ENCODE assay signal across 9 mouse cellular contexts in genomic region chr9:65541126-65542068, GRCm38 (mm10). TPM values are rescaled to one million over a fixed set of nuclear protein-coding genes. Genes with fewer than 3 reads are reported as not detected.
A peak's percentile ranks its signal among the peaks of the same experiment; 100 is the strongest.
DNase-seq lines count a peak whose midpoint lies in the region; ATAC-seq and TF ChIP-seq lines count a peak whose summit lies in the region.
"Had no signal": no experiment of that assay in that cellular context is flagged by ENCODE, and none has a peak within 500 bp of the region (broad histone marks: within the 10 kb centered on the region; RNA-seq: fewer than 3 reads in every experiment).

No protein-coding gene starts in this region.

- no peak overlapping the region for H3K4me2 ChIP-seq in embryonic facial prominence, embryonic 13.5 days
- no peak overlapping the region for H3K4me2 ChIP-seq in intestine, embryonic 14.5 days (ENCODE audit: low read length)
- no peak overlapping the region for H3K4me2 ChIP-seq in lung, postnatal 0 days (replicated peaks; ENCODE audit: low read depth, low read length)
- no peak overlapping the region for H3K4me2 ChIP-seq in stomach, postnatal 0 days (replicated peaks; ENCODE audit: low read depth)

- H3K9me3 ChIP-seq in embryonic facial prominence, embryonic 13.5 days: no peaks in the 10 kb centered on the region
- no peaks in the 10 kb centered on the region for H3K9me3 ChIP-seq in intestine, embryonic 14.5 days (ENCODE audit: control insufficient read depth, low read length)
- no peaks in the 10 kb centered on the region for H3K9me3 ChIP-seq in lung, postnatal 0 days (ENCODE audit: low read length)
- H3K9me3 ChIP-seq in stomach, postnatal 0 days (ENCODE audit: control insufficient read depth, low read length): no peaks in the 10 kb centered on the region

- no peak overlapping the region for H3K4me3 ChIP-seq in embryonic facial prominence, embryonic 13.5 days
- H3K4me3 ChIP-seq in intestine, embryonic 14.5 days (ENCODE audit: low read depth, low read length): no peak overlapping the region
- no peak overlapping the region for H3K4me3 ChIP-seq in lung, postnatal 0 days (ENCODE audit: low read depth, low read length)
- H3K4me3 ChIP-seq in stomach, postnatal 0 days (ENCODE audit: low read depth, low read length): no peak overlapping the region

- 51% methylated on average over 13 of the region's 13 CpGs for WGBS in embryonic facial prominence, embryonic 13.5 days
- WGBS in intestine, embryonic 14.5 days: 48% methylated on average over 13 of the region's 13 CpGs
- 37% methylated on average over 13 of the region's 13 CpGs for WGBS in lung, postnatal 0 days
- 38% methylated on average over 13 of the region's 13 CpGs for WGBS in stomach, postnatal 0 days

- H3K27me3 ChIP-seq in embryonic facial prominence, embryonic 13.5 days: no peaks in the 10 kb centered on the region
- no peaks in the 10 kb centered on the region for H3K27me3 ChIP-seq in intestine, embryonic 14.5 days (replicated peaks; ENCODE audit: control insufficient read depth, insufficient read depth, low read length)
- no peaks in the 10 kb centered on the region for H3K27me3 ChIP-seq in lung, postnatal 0 days (replicated peaks; ENCODE audit: insufficient read depth, low read length)
- no peaks in the 10 kb centered on the region for H3K27me3 ChIP-seq in stomach, postnatal 0 days (ENCODE audit: control insufficient read depth, insufficient read depth, low read length)

- no peak for TF ChIP-seq CTCF in lung, postnatal 0 days (IDR thresholded peaks at IDR 0.05)
- no peak for TF ChIP-seq CTCF in stomach, postnatal 0 days (IDR thresholded peaks at IDR 0.05; ENCODE audit: low read depth)

- intact Hi-C loops in left cerebral cortex, postnatal 14 days (cut with DNase I): no loop called here

- ATAC-seq in embryonic facial prominence, embryonic 13.5 days (ENCODE audit: insufficient number of reproducible peaks, insufficient read depth, low FRiP score, low TSS enrichment, low read depth): no peak
- 0 out of 2 replicates have a peak, but pooled peaks have one; percentile 27 for ATAC-seq in intestine, embryonic 14.5 days (replicated peaks; ENCODE audit: low FRiP score, low TSS enrichment, low read depth)
- ATAC-seq in lung, postnatal 0 days: peak; percentile 80
- ATAC-seq in stomach, postnatal 0 days (ENCODE audit: low FRiP score, low TSS enrichment): peak; percentile 67

- H3K4me1 ChIP-seq in embryonic facial prominence, embryonic 13.5 days: peaks cover 22% of the 10 kb centered on the region
- peaks cover 12% of the 10 kb centered on the region; the same call in 1 of the 2 replicates for H3K4me1 ChIP-seq in intestine, embryonic 14.5 days (replicated peaks; ENCODE audit: control insufficient read depth, insufficient read depth, low read length)
- H3K4me1 ChIP-seq in lung, postnatal 0 days (ENCODE audit: insufficient read depth, low read depth, low read length): no peaks in the 10 kb centered on the region; the same call in 1 of the 2 replicates
- 0 out of 2 replicates have a peak, but pooled peaks cover 3% of the 10 kb centered on the region for H3K4me1 ChIP-seq in stomach, postnatal 0 days (replicated peaks; ENCODE audit: control insufficient read depth, insufficient read depth)

- H3K36me3 ChIP-seq in embryonic facial prominence, embryonic 13.5 days: no peaks in the 10 kb centered on the region
- no peaks in the 10 kb centered on the region for H3K36me3 ChIP-seq in intestine, embryonic 14.5 days (ENCODE audit: control insufficient read depth, insufficient read depth, low read length)
- no peaks in the 10 kb centered on the region for H3K36me3 ChIP-seq in lung, postnatal 0 days (ENCODE audit: insufficient read depth, low read length)
- H3K36me3 ChIP-seq in stomach, postnatal 0 days (ENCODE audit: control insufficient read depth, insufficient read depth, low read length): no peaks in the 10 kb centered on the region

- H3K9ac ChIP-seq in embryonic facial prominence, embryonic 13.5 days: no peak overlapping the region
- no peak overlapping the region for H3K9ac ChIP-seq in intestine, embryonic 14.5 days (ENCODE audit: low read length)
- H3K9ac ChIP-seq in lung, postnatal 0 days (replicated peaks; ENCODE audit: low read depth): no peak overlapping the region
- no peak overlapping the region for H3K9ac ChIP-seq in stomach, postnatal 0 days (ENCODE audit: low read length)

- no peak for TF ChIP-seq EP300 in lung, postnatal 0 days (IDR thresholded peaks at IDR 0.05)
- no peak for TF ChIP-seq EP300 in stomach, postnatal 0 days (optimal IDR thresholded peaks at IDR 0.05)

- DNase-seq in left cerebral cortex, postnatal 14 days (ENCODE audit: low spot score in 2 of 2): peak; percentile 22 to 27
- DNase-seq in left cerebral cortex, adult 8-10 months (ENCODE audit: low spot score in 2 of 2): no peak
- DNase-seq in MEL-GATA-1-ER (ENCODE audit: extremely low read depth, low read depth): peak; percentile 90
- no peak for DNase-seq in intestine, embryonic 14.5 days (ENCODE audit: low spot score)
- DNase-seq in lung, postnatal 0 days (ENCODE audit: low spot score): peak; percentile 85
- peak; percentile 46 for DNase-seq in stomach, postnatal 0 days (ENCODE audit: low spot score)
- no peak for DNase-seq in embryo, embryonic 9.5 days (ENCODE audit: extremely low spot score)

- peak overlapping the region; percentile 68; the same call in 1 of the 2 replicates for H3K27ac ChIP-seq in embryonic facial prominence, embryonic 13.5 days
- peak overlapping the region; percentile 24; the same call in 1 of the 2 replicates for H3K27ac ChIP-seq in intestine, embryonic 14.5 days (ENCODE audit: low read depth)
- peak overlapping the region; percentile 73 for H3K27ac ChIP-seq in lung, postnatal 0 days (ENCODE audit: low read length)
- H3K27ac ChIP-seq in stomach, postnatal 0 days (replicated peaks): peak overlapping the region; percentile 63

RNA-seq across cellular contexts. Expression of gene Ankdd1a, which starts 21.4 kb away (rescaled TPM):
- total RNA-seq in left cerebral cortex, postnatal 14 days (2021): 1 to 10 TPM; 3.1 TPM
- total RNA-seq in left cerebral cortex, adult 8-10 months (2022): 1 to 10 TPM; 3.8 to 6.4 (median 4.8) TPM
- not detected in 2 replicates for polyA plus RNA-seq in embryonic facial prominence, embryonic 13.5 days (2015; fragmentation: Nextera tagmentation; extraction: Ambion mirVana)
- not detected in 2 replicates for polyA plus RNA-seq in intestine, embryonic 14.5 days (2014; fragmentation: Nextera tagmentation; extraction: Ambion mirVana)
- not detected in 2 replicates for polyA plus RNA-seq in lung, postnatal 0 days (2015; fragmentation: Nextera tagmentation; extraction: Ambion mirVana)
- polyA plus RNA-seq in stomach, postnatal 0 days (2015; fragmentation: Nextera tagmentation; extraction: Ambion mirVana): 0.18 and 0.35 TPM in 2 replicates
- polyA plus RNA-seq: embryonic facial prominence, embryonic 11.5 days had no signal

RNA-seq across cellular contexts. Expression of gene Plekho2, which starts 38.4 kb away (rescaled TPM):
- 1 to 10 TPM; 6.5 to 9.6 TPM for total RNA-seq in left cerebral cortex, postnatal 14 days (2021)
- total RNA-seq in left cerebral cortex, adult 8-10 months (2022): 10 to 100 TPM; 16.3 to 24.5 (median 18.9) TPM
- 12.6 TPM in 2 replicates for polyA plus RNA-seq in embryonic facial prominence, embryonic 13.5 days (2015; fragmentation: Nextera tagmentation; extraction: Ambion mirVana)
- 11.9 and 12.6 TPM in 2 replicates for polyA plus RNA-seq in intestine, embryonic 14.5 days (2014; fragmentation: Nextera tagmentation; extraction: Ambion mirVana)
- polyA plus RNA-seq in lung, postnatal 0 days (2015; fragmentation: Nextera tagmentation; extraction: Ambion mirVana): 20.3 and 21.1 TPM in 2 replicates
- 9.6 and 10.6 TPM in 2 replicates for polyA plus RNA-seq in stomach, postnatal 0 days (2015; fragmentation: Nextera tagmentation; extraction: Ambion mirVana)

RNA-seq across cellular contexts. Expression of gene Pif1, which starts 45.6 kb away (rescaled TPM):
- under 1 TPM; 0.42 to 0.82 TPM for total RNA-seq in left cerebral cortex, postnatal 14 days (2021)
- total RNA-seq in left cerebral cortex, adult 8-10 months (2022): under 1 TPM; 0.18 to 0.63 (median 0.26) TPM
- polyA plus RNA-seq in embryonic facial prominence, embryonic 13.5 days (2015; fragmentation: Nextera tagmentation; extraction: Ambion mirVana): 15.4 and 18.4 TPM in 2 replicates
- 8.1 and 9.9 TPM in 2 replicates for polyA plus RNA-seq in intestine, embryonic 14.5 days (2014; fragmentation: Nextera tagmentation; extraction: Ambion mirVana)
- polyA plus RNA-seq in lung, postnatal 0 days (2015; fragmentation: Nextera tagmentation; extraction: Ambion mirVana): 0.56 and 0.87 TPM in 2 replicates
- 2.1 and 2.4 TPM in 2 replicates for polyA plus RNA-seq in stomach, postnatal 0 days (2015; fragmentation: Nextera tagmentation; extraction: Ambion mirVana)

Comparison
In these comparisons a context has a peak if more than half of its experiments do, and no peak if none do; other contexts are left out.
1. DNase-seq: peak in left cerebral cortex, postnatal 14 days (2 of 2), MEL-GATA-1-ER (single experiment), lung, postnatal 0 days (single experiment) and stomach, postnatal 0 days (single experiment); none in left cerebral cortex, adult 8-10 months (0 of 2), intestine, embryonic 14.5 days (single experiment) and embryo, embryonic 9.5 days (single experiment).
2. Peak in every context shown above with its lines, with median percentiles within 50 percentile points of each other: H3K27ac ChIP-seq.